Mouse (Mus musculus) v-Abl transformed pro-B cells (cell line): ENCODE measurements around the gene Kmt2a.
"Not testable (repeated sequence)": the region's sequence is repeated elsewhere in the genome, so short reads cannot be mapped to it uniquely, and the experiment has no call there.

Source experiments
- in situ Hi-C, 2 experiments: fragments of 400-800 bp; cut with MboI; formaldehyde crosslinking; loops; one replicate each; pipeline ENCODE4 v1.15.1; 2025; ENCODE audit not compliant: unreplicated experiment in 2 of 2

The Kmt2a gene

DNA sequence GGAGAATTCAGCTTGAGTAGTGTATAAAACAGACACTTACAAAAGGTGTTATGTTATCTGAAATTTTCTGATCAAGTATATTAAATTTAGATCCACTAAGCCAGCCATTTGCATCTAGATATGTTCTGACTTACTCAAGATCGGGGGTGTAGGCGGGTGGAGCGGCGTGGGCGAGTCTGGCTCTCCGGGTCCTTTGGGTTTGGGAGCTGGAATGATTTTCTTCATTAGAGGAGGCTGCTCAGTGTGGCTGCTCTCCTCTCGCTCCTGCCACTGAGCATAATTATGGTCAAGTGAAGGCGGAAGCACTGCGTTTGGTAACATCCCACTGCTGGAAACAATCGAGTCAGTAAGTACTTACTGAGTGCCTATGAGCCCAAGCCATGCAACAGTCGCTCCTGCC, 52.2 kb downstream of the Kmt2a start:
- in situ Hi-C loops = loop anchor here (10.0 to 25.0 kb wide), 2 partner anchors 108 to 194 kb away; no protein-coding TSS in a partner anchor

GRCm38 (mm10) chr9:44826660-44827059, 54.4 kb downstream of the Kmt2a start:
- in situ Hi-C loops = loop anchor here (10.0 to 25.0 kb wide), 2 partner anchors 111 to 192 kb away; no protein-coding TSS in a partner anchor

GRCm38 (mm10) chr9:44819920-44820827, 60.9 kb downstream of the Kmt2a start:
- in situ Hi-C loops = loop anchor here (10.0 kb wide), 3 partner anchors 125 to 205 kb away; no protein-coding TSS in a partner anchor

- in situ Hi-C loops = loop anchor here (10.0 kb wide), 2 partner anchors 127 to 203 kb away; no protein-coding TSS in a partner anchor
These were observed 63.6 kb downstream of the Kmt2a start for GRCm38 (mm10) chr9:44817522-44817921.

DNA sequence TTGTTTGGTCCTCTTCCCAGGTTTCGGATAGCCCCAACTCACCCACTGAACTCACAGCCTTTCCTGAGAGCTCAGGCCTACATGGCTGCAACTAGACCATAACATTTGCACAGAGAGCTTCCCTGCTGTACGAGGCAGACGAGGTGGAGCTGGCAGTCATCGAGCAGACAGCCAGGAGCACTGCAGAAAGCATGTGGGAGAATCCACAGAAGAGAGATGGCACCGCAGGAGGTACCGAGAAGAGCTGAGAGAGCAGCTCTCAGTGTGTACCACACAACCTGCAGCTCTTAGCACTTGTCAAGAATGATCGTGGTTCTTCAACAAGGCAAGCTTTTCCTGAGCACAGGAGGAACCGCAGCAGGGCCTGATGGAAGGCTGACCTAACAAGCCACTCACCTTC, 66.9 kb downstream of the Kmt2a start:
- in situ Hi-C loops = loop anchor here (5.0 to 10.0 kb wide), 4 partner anchors 67 to 199 kb away; no protein-coding TSS in a partner anchor

GRCm38 (mm10) chr9:44810316-44810715, 70.8 kb downstream of the Kmt2a start:
- in situ Hi-C loops = loop anchor here (5.0 to 10.0 kb wide), 4 partner anchors 63 to 196 kb away; no protein-coding TSS in a partner anchor

DNA sequence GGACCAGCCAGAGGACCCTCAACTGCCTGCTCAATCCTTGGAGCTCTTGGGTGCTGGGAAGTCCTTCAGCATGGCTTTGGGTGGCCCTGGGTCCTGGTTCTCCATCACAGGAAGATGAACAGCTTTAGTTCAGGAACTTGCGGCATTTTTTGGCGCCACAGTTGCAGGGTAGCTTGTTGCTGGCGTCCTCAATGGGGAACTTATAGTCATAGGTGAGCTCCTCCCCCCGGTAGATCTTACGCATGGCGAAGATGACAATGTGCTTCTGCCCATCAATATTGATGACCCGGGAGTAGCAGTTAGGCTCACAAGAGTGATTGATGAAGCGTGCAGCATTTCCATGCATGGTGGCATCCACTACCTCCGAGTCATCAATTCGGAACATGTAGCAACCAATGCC, 73.3 kb downstream of the Kmt2a start:
- in situ Hi-C loops = no loop called here

- in situ Hi-C loops = no loop called here
These were observed 74.0 kb downstream of the Kmt2a start for GRCm38 (mm10) chr9:44807141-44807540.

- in situ Hi-C loops = no loop called here
These were observed 75.6 kb downstream of the Kmt2a start for GRCm38 (mm10) chr9:44805536-44805935.

- in situ Hi-C loops = no loop called here
These were observed 76.4 kb downstream of the Kmt2a start for GRCm38 (mm10) chr9:44804678-44805077.

- in situ Hi-C loops = no loop called here
These were observed 78.2 kb downstream of the Kmt2a start, which contains the start of gene Ttc36 for GRCm38 (mm10) chr9:44802808-44803450. TSS of gene Ttc36 (minus strand) at chr9:44803072.

GRCm38 (mm10) chr9:44801669-44802068, 79.4 kb downstream of the Kmt2a start:
- in situ Hi-C loops = no loop called here

GRCm38 (mm10) chr9:44799958-44800324, 81.2 kb downstream of the Kmt2a start:
- in situ Hi-C loops = no loop called here

- in situ Hi-C loops = no loop called here
These were observed 81.8 kb downstream of the Kmt2a start, which contains the start of gene Tmem25 for GRCm38 (mm10) chr9:44799102-44799957. TSS of gene Tmem25 (minus strand) at chr9:44799307.

- in situ Hi-C loops = no loop called here
These were observed 82.8 kb downstream of the Kmt2a start for GRCm38 (mm10) chr9:44798298-44798697.

DNA sequence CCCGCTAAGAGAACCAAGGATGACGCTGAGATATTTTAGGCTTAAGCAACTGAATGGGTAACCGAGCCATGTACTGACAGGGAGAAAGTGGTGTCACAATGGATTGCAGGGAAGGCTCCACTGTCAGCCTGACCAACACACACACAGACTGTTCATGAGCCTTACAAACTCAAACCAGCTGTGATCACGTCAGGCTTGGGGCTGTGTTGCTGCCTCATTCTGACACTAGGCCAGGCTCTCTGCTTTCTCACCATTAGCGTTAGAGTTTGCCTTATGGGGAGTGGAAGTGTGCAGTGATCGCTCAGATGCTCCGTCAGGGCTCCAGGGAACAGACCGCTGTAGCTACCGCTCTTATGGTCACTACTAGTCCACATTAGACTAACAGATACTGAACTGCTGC, 88.3 kb downstream of the Kmt2a start:
- in situ Hi-C loops = no loop called here

DNA sequence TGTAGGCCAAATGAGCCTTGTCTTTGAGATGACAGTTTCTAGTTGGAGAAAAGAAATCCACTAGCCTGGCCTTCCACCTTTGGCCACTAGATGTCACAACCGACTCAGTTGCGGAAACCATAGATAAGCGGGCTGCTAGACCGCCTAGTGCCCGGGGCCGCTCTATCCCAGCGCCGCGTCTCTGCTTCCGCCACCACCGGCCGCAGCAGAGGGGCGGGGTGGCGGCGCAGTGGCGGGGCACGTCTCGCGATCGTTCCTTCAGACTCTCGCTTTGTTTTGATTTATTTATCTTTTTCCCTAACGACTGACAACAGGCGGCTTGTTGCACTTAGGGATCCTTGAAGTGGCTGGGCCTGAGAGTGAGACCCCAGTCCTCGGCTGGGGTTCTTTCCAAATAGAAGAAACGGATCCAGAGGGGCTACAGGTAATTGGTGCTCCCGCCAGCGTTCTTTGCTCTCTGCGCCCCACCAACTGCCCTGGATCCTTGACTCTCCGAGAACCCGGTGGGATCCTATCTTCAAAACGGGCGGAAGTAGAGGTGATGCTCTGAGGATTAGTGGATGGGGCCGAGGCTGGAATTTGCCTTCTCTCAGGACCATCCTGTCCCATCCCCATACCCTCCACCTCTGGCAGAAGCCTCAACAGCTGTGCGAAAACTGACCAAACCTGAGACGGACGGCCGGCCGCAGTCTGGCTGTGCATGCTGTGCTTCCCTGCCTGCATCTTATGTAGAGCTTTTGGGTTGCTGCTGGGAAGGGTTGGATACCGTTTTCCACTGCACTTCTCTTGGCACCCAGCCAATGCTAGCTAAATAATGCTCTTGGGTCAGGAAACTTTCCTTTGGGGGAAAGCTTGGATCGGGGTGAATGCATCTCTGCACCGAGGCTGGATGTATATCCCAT, 108.1 kb downstream of the Kmt2a start:
- in situ Hi-C loops = no loop called here

- in situ Hi-C loops = no loop called here
These were observed 108.7 kb downstream of the Kmt2a start for GRCm38 (mm10) chr9:44772392-44772749.

DNA sequence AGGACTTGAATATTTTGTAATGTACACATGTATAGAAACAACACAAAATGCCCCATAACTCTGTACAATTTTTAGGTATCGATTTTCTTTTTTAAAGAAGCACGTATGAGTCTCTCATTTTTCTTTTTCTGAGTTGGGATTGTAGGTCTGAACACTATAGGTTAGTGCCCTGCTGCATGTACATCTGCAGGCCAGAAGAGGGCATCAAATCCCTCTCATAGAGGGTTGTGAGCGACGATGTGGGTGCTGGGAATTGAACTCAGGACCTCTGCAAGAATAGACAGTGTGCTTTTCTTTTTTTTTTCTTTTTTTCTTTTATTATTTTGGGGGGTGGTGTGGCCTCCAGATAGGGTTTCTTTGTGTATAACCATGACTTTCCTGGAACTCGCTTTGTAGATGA, 109.7 kb downstream of the Kmt2a start:
- in situ Hi-C loops = no loop called here

DNA sequence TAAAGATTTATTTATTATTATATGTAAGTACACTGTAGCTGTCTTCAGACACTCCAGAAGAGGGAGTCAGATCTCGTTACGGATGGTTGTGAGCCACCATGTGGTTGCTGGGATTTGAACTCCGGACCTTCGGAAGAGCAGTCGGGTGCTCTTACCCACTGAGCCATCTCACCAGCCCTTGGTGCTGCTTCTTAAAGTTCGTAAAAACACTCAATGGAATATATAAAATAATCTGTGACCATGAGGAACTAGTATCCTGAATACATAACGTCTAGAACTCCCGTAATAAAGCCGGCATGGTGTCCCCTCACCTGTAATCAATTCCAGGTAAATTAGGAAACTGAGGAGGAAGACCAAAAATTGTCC, 113.1 kb downstream of the Kmt2a start:
- in situ Hi-C loops = not testable (repeated sequence)
